Mouse (Mus musculus) liver, embryonic 16.5 days (tissue): ENCODE results near the gene Sept1. TPM values are rescaled to one million over a fixed set of nuclear protein-coding genes. Genes with fewer than 3 reads are reported as not detected.

Source experiments
- ATAC-seq: fragments of 200-750 bp; cut with Nextera tagmentation; 2 replicates; pipeline ENCODE4 v1.8.0; 2017; ENCODE audit warnings: low read depth, mild to moderate bottlenecking, moderate number of reproducible peaks, moderate library complexity
- H3K27ac ChIP-seq: fragments of 300-500 bp; sonication (generic); 2 replicates; pipeline ENCODE4 v1.5.1; 2014; ENCODE audit warnings: mild to moderate bottlenecking, low read length
- H3K27me3 ChIP-seq: fragments of 300-500 bp; sonication (generic); 2 replicates; pipeline ENCODE4 v1.6.1; 2014; ENCODE audit warnings: low read depth, low read length, mixed read lengths; ENCODE audit not compliant: control insufficient read depth, insufficient read depth
- H3K36me3 ChIP-seq: fragments of 300-500 bp; sonication (generic); 2 replicates; pipeline ENCODE4 v1.6.1; 2014; ENCODE audit warnings: mild to moderate bottlenecking; ENCODE audit not compliant: control insufficient read depth, insufficient read depth
- H3K4me1 ChIP-seq: fragments of 300-500 bp; sonication (generic); 2 replicates; pipeline ENCODE4 v1.6.1; 2014; ENCODE audit warnings: low read depth, low read length, mixed read lengths; ENCODE audit not compliant: control insufficient read depth
- H3K4me2 ChIP-seq: fragments of 300-500 bp; sonication (generic); 2 replicates; pipeline ENCODE4 v1.6.1; 2014; ENCODE audit warnings: low read depth, low read length, mixed read lengths
- H3K4me3 ChIP-seq: fragments of 300-500 bp; sonication (generic); 2 replicates; pipeline ENCODE4 v1.5.1; 2014; ENCODE audit warnings: low read depth, mild to moderate bottlenecking, low read length
- H3K9ac ChIP-seq: fragments of 300-500 bp; sonication (generic); 2 replicates; pipeline ENCODE4 v1.6.1; 2014; ENCODE audit warnings: low read depth, low read length
- H3K9me3 ChIP-seq: fragments of 300-500 bp; sonication (generic); replicated peaks from 2 replicates; pipeline ENCODE4 v1.6.1; 2016; ENCODE audit warnings: low read length; ENCODE audit not compliant: control insufficient read depth
- WGBS: fragments of 180-500 bp; shearing (Covaris S2); extraction: QIAGEN DNeasy Blood & Tissue Kit; methylation state at CpG from one replicate; pipeline ENCODE4 v1.1.7; 2014; ENCODE audit not compliant: insufficient replicate concordance; 5-methylcytosine and 5-hydroxymethylcytosine counted together
- polyA plus RNA-seq: library from polyadenylated mRNA; unstranded; fragments of >200 nt; fragmentation: Nextera tagmentation; extraction: Ambion mirVana; gene quantifications from 2 replicates; pipeline ENCODE4 v1.2.1, GENCODE M21; 2015

Sept1 gene
- polyA plus RNA-seq, 1 experiment from 2014 or later = 11.1 TPM

DNA sequence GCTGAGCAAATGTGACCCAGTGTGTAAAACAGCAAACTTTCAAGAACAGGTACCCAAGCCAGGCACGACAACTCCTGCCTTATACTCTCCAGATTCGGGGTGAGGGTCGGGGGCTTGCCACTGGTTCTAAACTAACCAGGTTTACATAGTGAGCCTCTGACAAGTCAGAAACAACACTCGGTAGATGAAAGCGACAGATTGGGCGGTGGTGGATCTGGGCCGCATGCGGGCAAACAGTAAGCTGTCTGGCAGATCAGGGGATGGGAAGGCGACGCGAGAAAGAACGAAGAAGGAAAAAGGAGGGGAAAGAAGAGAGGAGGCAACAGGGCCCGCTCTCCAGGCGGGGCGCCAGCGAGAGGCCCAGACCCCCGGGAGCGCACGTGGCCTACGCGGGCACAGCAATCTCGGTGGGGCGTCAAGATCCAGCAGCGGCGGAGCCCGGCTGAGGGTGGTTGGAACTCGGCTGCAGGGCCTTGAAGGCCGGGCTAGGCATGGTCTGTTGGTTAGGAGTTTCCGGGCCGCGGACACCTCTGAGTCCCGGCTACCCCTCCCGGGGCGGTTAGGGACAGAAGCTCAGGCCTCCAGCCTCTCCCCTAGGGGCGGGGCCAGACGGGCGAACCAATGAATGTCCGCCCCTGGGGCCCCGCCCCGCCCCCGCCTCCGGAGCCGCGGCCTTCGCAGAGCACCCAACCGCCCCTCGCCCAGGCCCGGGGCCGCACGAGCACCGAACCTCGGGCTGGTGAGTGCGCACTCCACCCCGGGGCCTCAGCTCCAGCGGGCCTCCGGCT, 11.1 kb upstream of the Sept1 start, which contains the start of gene Zfp771:
Gene Zfp771 (plus strand): TSS at position 405 of the 788 bp plus-strand sequence.
- WGBS = under 1% methylated on average over 51 of the region's 56 CpGs
- peak; percentile 97 for ATAC-seq
- Histone ChIP-seq H3K9ac (peak within 1 kb of the TSS; percentile 91), H3K36me3 (no peaks in the 10 kb centered on the region; the same call in 1 of the 2 replicates), H3K4me3 (peak within 1 kb of the TSS; percentile 83), H3K4me2 (peak within 1 kb of the TSS; percentile 100), H3K9me3 (no peaks in the 10 kb centered on the region), H3K4me1 (peaks cover 25% of the 10 kb centered on the region), H3K27me3 (no peaks in the 10 kb centered on the region), H3K27ac (peak within 1 kb of the TSS; percentile 91)

- Histone ChIP-seq H3K36me3 (no peaks in the 10 kb centered on the region; the same call in 1 of the 2 replicates), H3K4me1 (peaks cover 25% of the 10 kb centered on the region), H3K9ac (peak overlapping the region; percentile 91; the same call in 1 of the 2 replicates), H3K4me2 (peak overlapping the region; percentile 100), H3K27me3 (no peaks in the 10 kb centered on the region), H3K4me3 (peak overlapping the region; percentile 83), H3K27ac (peak overlapping the region; percentile 91; the same call in 1 of the 2 replicates), H3K9me3 (no peaks in the 10 kb centered on the region)
- no peak for ATAC-seq
- 31% methylated on average over 2 of the region's 2 CpGs for WGBS
Measured at GRCm38 (mm10) chr7:127243361-127243867, 10.5 kb upstream of the Sept1 start.

DNA sequence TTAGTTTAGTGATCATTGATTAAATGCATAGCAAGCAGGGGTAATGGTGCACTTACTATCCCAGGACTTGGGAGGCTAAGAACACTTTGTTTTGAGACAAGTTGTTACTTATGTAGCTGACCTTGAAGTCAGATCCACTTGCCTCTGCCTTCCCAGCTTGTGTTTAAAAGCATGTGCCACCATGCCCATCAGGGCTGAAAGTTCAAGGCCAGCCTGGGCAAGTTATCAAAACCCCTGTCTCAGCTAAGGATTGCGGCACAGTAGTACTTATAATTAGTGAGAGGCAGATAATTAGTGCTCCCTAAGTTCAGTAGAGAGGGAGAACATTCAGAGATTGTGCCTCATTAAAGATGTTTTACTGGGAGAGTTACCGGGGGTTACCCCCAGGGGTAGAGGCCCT, 1.8 kb upstream of the Sept1 start:
- no peaks in the 10 kb centered on the region for H3K27me3 ChIP-seq
- no peak for ATAC-seq
- H3K4me3 ChIP-seq = no peak overlapping the region
- no peak overlapping the region for H3K4me2 ChIP-seq
- H3K9me3 ChIP-seq = no peaks in the 10 kb centered on the region
- peaks cover 15% of the 10 kb centered on the region for H3K36me3 ChIP-seq
- H3K4me1 ChIP-seq = peaks cover 19% of the 10 kb centered on the region
- H3K9ac ChIP-seq = no peak overlapping the region
- H3K27ac ChIP-seq = no peak overlapping the region
- 85% methylated on average over 2 of the region's 2 CpGs for WGBS

- Histone ChIP-seq H3K4me2 (peak overlapping the region; percentile 76), H3K27ac (peak overlapping the region; percentile 91), H3K9ac (peak overlapping the region; percentile 95), H3K36me3 (peaks cover 18% of the 10 kb centered on the region), H3K9me3 (no peaks in the 10 kb centered on the region), H3K4me1 (peaks cover 20% of the 10 kb centered on the region), H3K27me3 (no peaks in the 10 kb centered on the region), H3K4me3 (peak overlapping the region; percentile 92)
- ATAC-seq = no peak
- 2% methylated on average over 9 of the region's 9 CpGs for WGBS
Measured at GRCm38 (mm10) chr7:127233765-127234164, 835 bp upstream of the Sept1 start.

DNA sequence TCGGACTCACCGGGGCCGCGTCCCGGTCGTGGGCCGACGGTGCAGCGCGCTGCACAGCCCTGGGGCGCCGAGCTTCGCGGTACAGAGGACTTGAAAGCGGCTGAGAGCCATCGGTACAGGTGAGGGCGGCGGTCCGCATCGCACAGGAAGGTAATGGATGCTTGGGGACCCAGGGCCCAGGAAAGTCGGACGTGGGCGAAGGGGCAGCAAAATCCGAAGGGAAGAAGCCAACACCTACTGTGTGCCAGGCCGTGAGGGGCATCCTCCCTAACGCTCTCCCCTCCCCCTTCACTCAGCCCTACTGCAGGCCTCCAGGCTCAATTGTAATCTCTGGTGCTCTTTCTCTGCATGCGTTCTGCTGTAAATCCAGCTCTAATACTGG, 429 bp upstream of the Sept1 start:
- under 1% methylated on average over 27 of the region's 27 CpGs for WGBS
- H3K27me3 ChIP-seq = no peaks in the 10 kb centered on the region
- ATAC-seq = peak; percentile 44
- H3K27ac ChIP-seq = peak overlapping the region; percentile 91
- peak overlapping the region; percentile 92 for H3K4me3 ChIP-seq
- H3K9ac ChIP-seq = peak overlapping the region; percentile 95
- H3K9me3 ChIP-seq = no peaks in the 10 kb centered on the region
- peak overlapping the region; percentile 76 for H3K4me2 ChIP-seq
- peaks cover 21% of the 10 kb centered on the region for H3K4me1 ChIP-seq
- peaks cover 18% of the 10 kb centered on the region for H3K36me3 ChIP-seq

GRCm38 (mm10) chr7:127231826-127232621, 906 bp downstream of the Sept1 start:
- no peak for ATAC-seq
- peak overlapping the region; percentile 95 for H3K9ac ChIP-seq
- H3K9me3 ChIP-seq = no peaks in the 10 kb centered on the region
- peak overlapping the region; percentile 76 for H3K4me2 ChIP-seq
- H3K27ac ChIP-seq = peak overlapping the region; percentile 91
- peaks cover 18% of the 10 kb centered on the region for H3K36me3 ChIP-seq
- no peaks in the 10 kb centered on the region for H3K27me3 ChIP-seq
- WGBS = 4% methylated on average over 20 of the region's 20 CpGs
- peak overlapping the region; percentile 92 for H3K4me3 ChIP-seq
- H3K4me1 ChIP-seq = peaks cover 30% of the 10 kb centered on the region

DNA sequence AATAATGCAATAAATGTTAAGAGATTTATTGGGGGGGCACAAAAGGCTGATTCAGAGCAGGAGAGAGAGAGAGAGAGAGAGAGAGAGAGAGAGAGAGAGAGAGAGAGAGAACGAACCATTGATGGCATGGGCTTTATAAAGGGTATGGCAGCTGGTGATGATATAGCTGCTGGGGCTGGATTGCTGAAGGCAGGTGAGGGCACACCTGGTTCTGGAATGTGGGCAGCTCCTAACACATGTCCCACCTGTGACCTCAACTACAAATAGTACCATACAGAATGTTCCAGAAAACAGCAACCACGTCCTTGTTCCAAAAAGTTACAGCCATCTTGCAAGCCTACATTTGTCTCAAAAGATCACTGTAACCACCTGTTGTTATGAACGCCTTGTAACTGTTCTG, 1.6 kb downstream of the Sept1 start:
- 46% methylated on average over 3 of the region's 3 CpGs for WGBS

GRCm38 (mm10) chr7:127228615-127229303, 4.2 kb downstream of the Sept1 start:
- ATAC-seq = peak; percentile 17
- peaks cover 56% of the 10 kb centered on the region for H3K4me1 ChIP-seq
- 0 out of 2 replicates have a peak, but pooled peaks cover 2% of the 10 kb centered on the region for H3K36me3 ChIP-seq
- WGBS = 44% methylated on average over 4 of the region's 4 CpGs
- H3K4me3 ChIP-seq = no peak overlapping the region
- H3K9me3 ChIP-seq = no peaks in the 10 kb centered on the region
- no peaks in the 10 kb centered on the region for H3K27me3 ChIP-seq
- peak overlapping the region; percentile 55 for H3K27ac ChIP-seq
- no peak overlapping the region for H3K4me2 ChIP-seq
- no peak overlapping the region for H3K9ac ChIP-seq

More for the DNA sequence above, 1.6 kb downstream of the Sept1 start:
- Histone ChIP-seq H3K9ac (peak overlapping the region; percentile 95), H3K36me3 (peaks cover 15% of the 10 kb centered on the region), H3K4me3 (peak overlapping the region; percentile 92), H3K27me3 (no peaks in the 10 kb centered on the region), H3K27ac (no peak overlapping the region; the same call in 1 of the 2 replicates), H3K9me3 (no peaks in the 10 kb centered on the region), H3K4me2 (peak overlapping the region; percentile 76), H3K4me1 (peaks cover 34% of the 10 kb centered on the region)
- ATAC-seq = no peak
